Mouse (Mus musculus) embryo, embryonic 10.5 days (tissue): ENCODE results near the gene Cort.
A peak's percentile ranks its signal among the peaks of the same experiment; 100 is the strongest.
"Not testable (repeated sequence)": the region's sequence is repeated elsewhere in the genome, so short reads cannot be mapped to it uniquely, and the experiment has no call there.

Source experiments
- DNase-seq: peaks from one replicate; pipeline ENCODE4 v3.0.0-alpha.2; 2015; ENCODE audit warnings: low spot score

The Cort gene

GRCm38 (mm10) chr4:149147528-149147927 is 21.0 kb upstream of the Cort start:
- no peak for DNase-seq

DNA sequence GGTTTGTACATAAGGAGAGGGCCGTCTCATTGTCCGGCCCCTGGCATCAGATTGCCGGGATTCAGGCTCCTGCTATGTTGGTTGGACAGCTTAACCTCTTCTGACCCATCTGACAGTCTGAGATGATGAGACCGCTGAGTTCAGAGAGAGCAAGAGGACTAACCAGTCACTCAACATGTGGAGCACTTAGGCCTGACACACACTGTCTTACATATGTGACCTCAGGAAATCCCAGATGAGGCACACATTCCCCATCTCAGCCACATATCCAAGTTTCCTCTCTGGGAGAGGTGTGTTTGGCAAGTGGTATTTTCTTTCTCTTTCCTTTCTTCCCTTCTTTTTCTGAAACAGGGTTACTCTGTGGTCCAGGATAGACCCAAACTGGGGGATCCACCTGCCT is 18.6 kb upstream of the Cort start:
- DNase-seq: no peak

GRCm38 (mm10) chr4:149144459-149144858 is 17.9 kb upstream of the Cort start:
- peak; percentile 96 for DNase-seq

GRCm38 (mm10) chr4:149143594-149143993 is 17.0 kb upstream of the Cort start:
- no peak for DNase-seq

DNA sequence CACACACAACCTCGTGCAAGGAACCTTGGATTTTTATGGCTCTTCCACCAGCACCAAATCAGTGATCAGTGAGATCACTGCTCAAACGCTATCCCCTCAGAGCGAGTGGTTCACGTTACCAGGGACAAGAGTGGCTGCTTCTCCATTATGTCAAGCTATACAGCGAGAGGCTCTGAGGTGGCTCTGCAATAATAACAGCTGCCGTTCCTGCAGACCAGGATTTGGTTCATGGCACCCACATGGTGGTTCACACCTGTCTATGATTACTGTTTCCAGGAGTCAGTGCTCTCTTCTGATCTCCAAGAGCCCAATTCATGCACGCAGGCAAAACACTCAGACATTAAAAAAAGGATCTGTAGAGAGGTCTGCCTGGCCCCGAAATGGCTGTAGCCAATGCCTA is 12.0 kb upstream of the Cort start:
- no peak for DNase-seq

DNA sequence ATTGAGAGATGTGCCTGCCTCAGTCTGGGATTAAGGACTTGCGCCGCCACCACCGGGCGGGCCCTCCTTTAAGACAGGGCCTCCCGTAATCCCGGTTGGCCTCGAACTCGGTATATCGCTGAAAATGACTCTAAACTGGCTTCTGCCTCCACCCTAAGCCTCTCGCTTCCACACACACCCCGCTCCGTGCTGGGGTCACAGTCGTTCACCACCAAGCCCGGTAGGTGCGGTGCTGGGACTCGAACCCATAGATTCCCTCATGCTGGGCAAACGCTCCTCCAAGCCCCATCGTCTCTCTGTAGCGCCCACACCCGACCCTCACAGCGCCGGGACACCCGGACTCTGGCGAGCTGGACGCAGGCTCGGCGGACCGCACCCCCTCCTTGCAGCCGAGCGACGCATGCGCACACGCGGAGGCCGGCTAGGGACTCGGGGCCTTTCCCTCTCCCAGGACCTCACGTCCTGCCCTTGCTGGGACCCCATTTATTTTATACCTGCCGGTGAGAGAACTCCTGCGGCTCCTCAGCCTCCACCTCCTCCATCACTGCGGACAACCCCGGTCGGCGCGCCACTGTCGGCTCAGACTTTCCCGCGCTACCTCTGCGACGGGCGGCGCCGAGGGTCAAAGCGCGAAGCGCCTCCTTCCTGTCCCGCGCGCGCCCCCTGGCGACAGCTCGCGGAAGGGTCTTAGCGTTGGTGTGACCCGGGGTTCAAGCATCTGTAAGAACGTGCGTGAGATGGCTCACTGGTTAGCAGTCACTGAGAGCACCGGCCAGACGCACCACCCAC is 10.6 kb upstream of the Cort start, which contains the start of gene Cenps:
Gene Cenps, minus strand, starts transcription at position 648 of the 789 bp plus-strand sequence.
- DNase-seq: peak; percentile 96

DNA sequence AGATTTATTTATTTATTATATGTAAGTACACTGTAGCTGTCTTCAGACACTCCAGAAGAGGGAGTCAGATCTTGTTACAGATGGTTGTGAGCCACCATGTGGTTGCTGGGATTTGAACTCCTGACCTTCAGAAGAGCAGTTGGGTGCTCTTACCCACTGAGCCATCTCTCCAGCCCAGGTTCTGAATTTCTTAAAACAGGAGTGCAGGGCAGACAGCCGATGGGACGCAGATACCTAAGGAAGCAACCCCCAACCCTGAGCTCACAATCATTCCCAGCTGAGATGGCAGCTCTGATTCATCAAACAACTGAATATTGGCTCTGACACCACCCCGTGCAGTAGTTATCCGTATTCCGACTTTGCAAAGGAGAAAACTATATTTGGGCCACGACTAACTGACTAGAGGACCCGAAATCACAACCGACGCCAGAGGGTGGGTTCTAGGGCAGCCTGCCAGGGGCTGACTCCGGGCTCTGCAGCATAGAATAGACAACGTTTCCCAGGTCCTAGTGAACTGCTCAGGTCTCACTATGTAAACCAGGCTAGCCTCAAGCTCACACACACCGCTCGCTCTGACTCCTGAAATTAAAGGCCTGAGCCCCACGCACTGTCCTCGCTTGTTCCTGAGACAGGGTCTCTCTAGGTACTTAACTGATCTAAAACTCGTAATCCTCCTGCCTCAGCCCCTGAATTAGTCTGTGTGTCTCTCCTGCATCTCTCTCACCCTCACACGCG is 9.7 kb upstream of the Cort start:
- DNase-seq: no peak

DNA sequence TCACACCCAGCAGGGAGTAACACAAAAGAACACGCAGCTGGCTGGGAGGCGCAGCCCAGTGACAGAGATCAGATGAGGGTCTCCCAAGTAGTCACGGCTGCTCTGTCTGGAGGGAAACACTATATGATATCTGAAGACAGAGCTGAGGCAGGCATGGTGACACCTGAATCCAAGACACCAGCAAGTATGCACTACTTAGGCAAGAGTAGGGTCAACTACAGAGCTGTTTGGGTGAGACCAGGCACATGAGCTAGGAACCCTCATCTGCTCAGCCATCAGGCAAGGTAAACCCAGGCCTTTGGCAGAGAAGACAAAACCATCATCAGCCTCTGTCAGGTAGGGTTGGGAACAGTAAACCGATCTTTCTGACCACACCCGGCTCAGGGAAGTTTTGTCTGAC is 6.8 kb upstream of the Cort start:
- no peak for DNase-seq

DNA sequence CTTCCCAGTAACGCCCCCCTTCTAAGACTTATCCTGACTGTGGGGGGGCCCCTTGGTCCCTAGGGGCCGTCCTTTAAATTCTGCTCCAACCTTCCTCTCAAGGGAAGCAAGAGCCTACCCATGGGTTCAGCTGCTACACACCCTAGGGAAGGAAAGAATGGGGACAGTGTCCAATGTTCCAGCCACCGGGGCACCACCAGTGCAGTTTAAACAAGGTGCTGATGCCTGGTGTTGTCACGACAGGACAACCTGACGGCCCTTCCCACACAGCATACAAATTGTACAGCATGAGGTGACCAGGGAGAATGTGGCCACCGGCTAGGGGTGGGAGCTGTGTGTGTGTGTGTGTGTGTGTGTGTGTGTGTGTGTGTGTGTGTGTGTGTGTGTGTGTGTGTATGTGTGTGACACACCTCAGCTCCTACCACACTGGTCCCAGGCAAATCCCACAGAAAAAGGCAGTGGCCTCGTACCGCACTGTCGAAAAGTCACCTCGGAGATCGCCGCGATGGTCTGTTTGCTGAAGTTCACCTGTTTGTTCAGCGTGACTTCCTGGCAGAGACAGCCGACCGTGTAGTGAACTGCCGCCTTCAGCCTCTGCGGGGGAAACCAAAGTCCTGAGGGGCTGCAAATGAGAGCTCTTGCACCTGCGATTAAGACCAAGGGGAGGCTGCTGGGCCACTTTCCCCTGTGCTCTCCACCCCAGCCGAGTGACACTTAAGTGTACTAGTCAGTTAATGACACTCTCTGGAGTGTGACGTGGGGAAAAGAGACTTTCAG is 5.4 kb upstream of the Cort start:
- DNase-seq: no peak

GRCm38 (mm10) chr4:149131021-149131752 is 4.6 kb upstream of the Cort start:
- no peak for DNase-seq

- no peak for DNase-seq
Measured at GRCm38 (mm10) chr4:149128467-149128866, 1.9 kb upstream of the Cort start.

DNA sequence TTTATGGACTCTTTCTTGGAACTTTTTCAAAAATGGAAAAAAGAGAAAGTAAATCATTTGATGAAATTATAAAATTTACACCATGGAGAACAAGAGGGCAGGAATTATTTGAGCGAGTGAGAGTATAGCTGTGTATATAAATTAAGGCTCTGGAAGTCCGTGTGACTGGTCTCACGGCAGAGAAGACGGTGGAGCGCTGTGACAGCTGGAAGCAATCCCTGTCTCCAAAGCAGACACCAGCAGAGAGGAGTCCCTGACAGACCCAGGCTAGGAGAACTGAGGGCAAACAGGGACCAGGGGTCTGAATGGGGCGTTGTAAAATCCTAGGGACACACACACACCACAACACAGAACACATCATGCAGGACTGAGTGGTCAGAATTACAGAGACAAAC is 451 bp downstream of the Cort start:
- DNase-seq: no peak

- DNase-seq: no peak
Measured at GRCm38 (mm10) chr4:149125341-149126114, 1.0 kb downstream of the Cort start.

GRCm38 (mm10) chr4:149123432-149123831 is 3.1 kb downstream of the Cort start:
- no peak for DNase-seq

DNA sequence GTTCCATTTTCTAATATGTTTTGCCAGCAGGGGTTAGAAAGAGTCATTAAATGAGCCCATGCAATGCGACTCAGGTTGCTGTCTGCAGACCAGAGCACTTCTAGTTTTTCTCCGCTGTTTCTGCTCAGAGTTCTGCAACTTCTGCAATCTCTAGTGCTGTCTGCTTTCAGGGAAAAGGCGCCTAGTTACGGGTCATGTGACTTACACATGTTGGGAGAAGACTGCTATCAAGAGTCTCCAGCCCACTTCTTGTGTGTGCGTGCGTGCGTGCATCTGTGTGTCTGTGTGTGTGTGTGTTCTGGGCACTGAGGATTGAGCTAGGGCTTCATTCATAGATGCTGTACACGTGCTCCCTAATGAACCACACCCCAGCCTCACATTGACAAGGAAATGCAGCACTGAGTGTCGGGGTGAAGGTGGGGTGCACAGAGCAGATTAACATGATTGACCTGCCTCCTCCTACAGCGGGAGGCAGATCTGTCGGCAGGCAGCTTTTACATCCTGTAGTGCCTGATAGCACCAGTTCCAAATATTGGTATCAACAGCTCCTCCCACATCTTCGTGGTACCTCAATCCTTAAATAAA is 6.5 kb downstream of the Cort start:
- not testable (repeated sequence) for DNase-seq

- DNase-seq: peak; percentile 98
Measured at GRCm38 (mm10) chr4:149103875-149104561, 22.5 kb downstream of the Cort start, which contains the start of gene Dffa. Gene Dffa (plus strand): TSS chr4:149104146.

DNA sequence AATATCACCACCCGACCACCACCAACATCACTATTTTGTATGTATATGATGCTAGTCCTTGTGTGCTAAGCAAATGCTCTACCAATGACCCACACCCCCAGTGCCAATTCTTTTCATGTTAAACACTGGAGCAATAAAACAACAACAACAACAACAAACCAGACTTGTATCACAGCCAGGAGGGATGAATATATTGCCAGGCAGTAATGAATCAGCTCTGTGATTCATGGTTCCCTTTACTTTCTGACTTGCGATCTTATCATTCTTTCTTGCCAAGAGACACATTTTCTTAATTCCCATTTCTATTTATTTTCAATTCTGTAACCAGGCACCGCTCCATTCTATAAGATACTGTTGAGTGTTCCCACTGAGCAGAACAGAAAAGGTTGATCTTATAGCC is 25.1 kb downstream of the Cort start:
- DNase-seq: no peak

DNA sequence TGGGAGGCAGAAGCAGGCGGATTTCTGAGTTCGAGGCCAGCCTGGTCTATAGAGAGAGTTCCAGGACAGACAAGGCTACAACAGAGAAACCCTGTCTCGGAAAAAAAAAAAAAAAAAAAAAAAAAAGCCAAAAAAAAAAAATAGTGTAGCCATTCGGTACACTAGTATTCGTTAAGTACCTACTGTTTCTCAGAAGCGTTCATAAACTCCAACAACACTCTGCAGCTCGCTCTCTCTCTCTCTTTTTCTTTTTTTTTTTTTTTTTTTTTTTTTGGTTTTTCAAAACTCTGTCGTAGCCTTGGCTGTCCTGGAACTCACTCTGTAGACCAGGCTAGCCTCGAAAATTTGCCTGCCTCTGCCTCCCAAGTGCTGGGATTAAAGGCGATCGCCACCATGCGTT is 26.1 kb downstream of the Cort start:
- not testable (repeated sequence) for DNase-seq

GRCm38 (mm10) chr4:149099369-149100017 is 27.1 kb downstream of the Cort start, which contains the start of gene Pex14:
Gene Pex14 (minus strand): TSS chr4:149099876.
- peak; percentile 96 for DNase-seq
